Mouse (Mus musculus): Measurements from ENCODE around the gene Copg2.

Copg2 gene

GRCm38 (mm10) chr6:30734465-30734864 lies 162.1 kb downstream of the Copg2 start:
- no peak for DNase-seq (ENCODE audit: low read depth, low spot score)

DNA sequence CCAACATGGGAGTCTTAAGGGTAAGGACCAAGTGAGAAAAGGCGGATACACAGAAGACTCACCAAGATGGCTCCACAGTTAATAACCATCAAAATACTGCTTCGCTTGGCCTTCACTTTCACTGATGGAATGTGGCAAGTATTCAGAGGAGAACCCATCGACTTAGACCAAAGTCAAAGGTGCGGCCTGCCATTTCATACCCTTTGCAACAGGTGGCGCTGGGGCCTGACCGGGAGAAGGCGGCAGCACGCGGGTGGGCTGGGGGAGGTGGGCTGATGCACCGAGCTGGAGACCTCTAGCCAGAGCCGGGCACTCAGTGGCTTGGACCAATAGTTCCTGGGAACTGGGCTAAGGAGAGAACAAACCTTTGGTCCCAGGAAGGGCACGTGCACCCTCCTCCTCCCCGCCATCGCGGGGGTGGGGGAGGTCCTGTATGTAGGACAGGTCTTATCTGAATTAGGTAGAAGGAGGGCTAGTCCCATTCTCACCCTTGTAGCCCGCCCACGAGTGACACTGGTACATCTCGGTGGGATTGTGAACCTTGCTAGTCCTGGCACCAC lies 163.9 kb downstream of the Copg2 start:
- no peak for DNase-seq (ENCODE audit: low read depth, low spot score)

GRCm38 (mm10) chr6:30730301-30730971 lies 166.2 kb downstream of the Copg2 start:
- DNase-seq (ENCODE audit: low read depth, low spot score): no peak

- DNase-seq (ENCODE audit: low read depth, low spot score): no peak
Observed at GRCm38 (mm10) chr6:30723331-30723730, 173.3 kb downstream of the Copg2 start, which contains the start of gene Mest. Mest (plus strand) TSS chr6:30723547.

DNA sequence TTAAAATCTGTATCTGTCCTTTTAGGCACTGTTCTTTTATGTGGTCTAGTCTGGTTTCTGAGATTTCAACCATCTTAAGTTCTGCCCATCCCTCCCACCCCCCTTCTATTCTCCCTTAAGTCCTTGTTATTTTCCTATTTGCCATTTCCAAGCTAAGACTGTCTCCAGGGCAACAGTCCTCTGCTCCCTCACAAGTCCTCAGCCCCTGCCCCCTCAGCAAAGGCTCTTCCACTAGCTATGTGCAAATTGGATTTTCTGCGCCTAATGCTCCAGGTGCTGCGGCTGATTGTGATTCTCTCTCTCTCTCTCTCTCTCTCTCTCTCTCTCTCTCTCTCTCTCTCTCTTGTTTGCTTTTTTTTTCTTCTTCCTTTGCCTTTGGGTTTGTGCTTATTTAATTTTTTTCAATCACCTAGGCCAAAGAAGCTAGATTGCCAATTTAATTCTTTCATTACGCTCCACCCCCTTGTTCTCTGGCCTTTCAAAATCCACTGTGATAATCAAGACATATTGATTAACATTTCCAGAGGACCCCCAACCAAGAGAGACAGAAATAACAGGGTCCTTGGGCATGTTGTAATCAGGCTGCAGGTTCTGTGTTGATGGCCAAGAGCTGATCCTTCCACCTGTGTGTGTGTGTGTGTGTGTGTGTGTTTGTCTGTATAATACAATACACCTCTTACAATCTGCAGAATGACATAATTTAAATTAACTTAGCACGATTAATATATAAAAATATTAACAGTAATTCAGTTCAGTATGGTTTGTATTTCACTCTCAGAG lies 174.0 kb downstream of the Copg2 start:
- DNase-seq (ENCODE audit: low read depth, low spot score): no peak

GRCm38 (mm10) chr6:30716796-30717195 lies 179.8 kb downstream of the Copg2 start:
- DNase-seq (ENCODE audit: low read depth, low spot score): no peak

DNA sequence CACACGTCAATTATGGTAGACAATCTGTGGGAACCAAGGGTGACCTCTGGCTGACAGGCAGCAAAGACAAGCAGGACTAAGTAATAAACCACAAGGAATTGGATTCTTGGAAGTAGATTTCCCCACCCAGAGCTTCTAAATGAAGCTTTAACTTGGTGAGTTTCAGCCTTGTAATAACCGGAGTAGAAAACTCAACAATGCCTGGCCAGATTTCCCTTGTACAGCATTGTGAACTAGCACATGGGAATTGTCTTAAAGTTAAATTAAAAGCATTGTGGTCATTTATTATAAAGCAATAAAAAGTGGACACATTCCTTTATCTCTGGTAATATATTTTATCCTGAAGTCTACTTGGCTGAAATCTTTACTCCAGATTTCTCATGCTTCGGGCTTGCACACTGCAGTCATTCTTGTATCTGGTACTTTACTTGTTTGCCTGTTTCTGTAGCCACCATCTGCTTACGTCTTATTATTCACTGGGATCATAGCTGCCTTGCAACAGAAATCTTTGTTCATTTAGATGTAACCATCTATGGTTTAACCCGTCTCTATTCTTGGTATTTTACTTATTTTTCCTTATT lies 181.6 kb downstream of the Copg2 start:
- no peak for DNase-seq (ENCODE audit: low read depth, low spot score)

DNA sequence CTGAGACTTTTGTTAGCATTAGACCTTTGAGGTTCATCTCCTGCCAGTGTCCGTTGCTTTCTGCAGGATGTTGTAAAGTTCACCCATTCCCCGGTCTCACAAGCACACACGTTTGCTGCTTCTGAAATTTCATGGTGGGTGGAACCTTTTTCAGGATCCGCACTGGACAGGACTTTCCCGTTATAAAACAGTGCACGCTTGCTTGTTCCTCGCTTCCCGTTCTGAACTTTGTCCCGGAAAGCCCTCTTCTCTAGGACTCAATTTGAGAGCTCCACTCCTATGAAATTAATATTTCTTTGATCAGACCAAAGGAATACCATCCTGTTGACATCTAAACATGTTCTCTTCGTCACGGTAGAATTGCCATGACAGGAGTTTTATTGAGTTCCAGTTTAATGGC lies 182.7 kb downstream of the Copg2 start:
- no peak for DNase-seq (ENCODE audit: low read depth, low spot score)

- DNase-seq (ENCODE audit: low read depth, low spot score): no peak
Observed at GRCm38 (mm10) chr6:30713455-30713854, 183.1 kb downstream of the Copg2 start.

DNA sequence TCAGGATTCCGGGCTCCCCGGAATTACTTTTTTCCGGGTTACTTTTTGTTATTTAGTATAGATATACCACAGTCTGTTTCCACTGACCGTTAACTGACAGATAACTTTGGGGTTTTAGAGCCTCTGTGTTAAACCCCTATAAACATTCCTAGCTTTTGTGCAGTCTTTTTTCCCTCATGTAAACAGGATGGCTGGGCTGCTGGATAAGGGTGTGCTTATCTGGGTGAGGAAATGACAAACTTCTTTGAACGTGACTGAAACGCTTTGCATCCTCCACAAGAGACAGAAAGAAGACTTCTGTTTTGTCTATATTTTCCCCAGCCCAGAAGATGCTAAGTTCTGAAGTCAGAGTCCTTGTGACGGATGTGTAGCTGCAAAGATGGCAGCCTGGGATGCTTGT lies 184.1 kb downstream of the Copg2 start:
- DNase-seq (ENCODE audit: low read depth, low spot score): no peak

DNA sequence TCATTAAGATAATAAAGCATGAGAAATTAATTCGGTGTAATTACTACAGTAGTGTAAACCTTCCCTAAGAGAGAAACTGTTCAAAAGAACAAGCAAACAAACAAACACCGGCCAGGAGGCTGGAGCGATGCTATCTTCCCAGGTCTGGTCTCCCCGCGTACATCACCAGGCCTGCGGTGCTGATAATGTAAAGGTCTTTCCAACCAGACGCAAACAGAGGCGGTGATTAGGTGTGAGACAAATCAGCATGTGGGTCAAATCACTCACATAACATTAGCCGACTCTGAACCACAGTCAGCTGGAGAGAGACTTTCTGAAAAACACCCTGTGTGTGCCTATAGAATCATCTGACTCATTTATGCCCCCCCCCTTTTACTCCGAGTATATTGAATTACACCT lies 185.2 kb downstream of the Copg2 start:
- DNase-seq (ENCODE audit: low read depth, low spot score): no peak

DNA sequence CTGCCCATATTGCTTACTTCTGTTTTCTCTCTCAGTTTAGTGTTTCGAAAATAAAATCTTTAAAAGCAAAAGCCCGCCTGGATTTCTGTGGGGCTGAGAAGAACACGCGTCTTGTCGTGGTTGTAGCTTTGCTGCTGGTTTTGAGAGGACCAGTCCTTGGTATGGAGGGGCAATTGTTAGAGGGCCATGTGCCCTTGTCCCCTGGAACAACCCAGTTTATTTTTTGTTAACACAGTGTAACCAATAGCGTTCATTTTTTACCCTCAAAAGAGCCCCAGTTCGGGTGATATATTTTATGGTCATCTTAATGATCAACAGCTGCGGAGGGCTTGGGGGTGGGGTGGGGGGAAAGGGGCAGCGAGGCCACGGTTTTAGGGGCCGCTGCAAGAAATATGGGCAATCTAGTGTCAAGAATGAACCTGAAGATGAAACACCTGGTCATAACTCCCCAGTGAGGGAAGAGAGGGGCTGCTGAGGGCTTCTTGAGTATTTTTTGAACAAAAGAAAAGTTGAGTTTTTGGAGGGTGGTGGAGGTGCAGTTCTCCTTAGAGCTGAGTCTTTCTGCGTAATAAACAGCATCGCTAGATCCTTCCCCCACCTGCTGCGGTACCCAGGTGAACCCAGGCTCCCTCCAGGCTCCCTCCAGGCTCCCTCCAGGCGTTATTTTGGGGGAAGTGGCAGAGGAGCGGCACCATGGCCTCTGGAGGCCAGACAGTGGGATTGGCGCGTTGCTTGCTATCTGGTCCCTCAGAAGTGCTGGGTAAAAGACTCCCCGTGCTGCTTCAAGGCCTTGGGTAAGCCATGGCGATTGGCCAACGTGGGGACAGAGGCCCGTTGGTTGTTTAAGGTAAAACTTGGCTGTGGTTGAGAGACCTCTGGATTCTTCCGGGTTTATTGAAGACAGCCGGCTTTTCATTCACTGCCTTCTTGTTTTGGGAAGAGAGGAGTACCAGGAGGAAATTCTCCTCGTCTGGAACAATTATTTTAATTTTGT lies 185.9 kb downstream of the Copg2 start:
- peak; percentile 70 for DNase-seq (ENCODE audit: low read depth, low spot score)

DNA sequence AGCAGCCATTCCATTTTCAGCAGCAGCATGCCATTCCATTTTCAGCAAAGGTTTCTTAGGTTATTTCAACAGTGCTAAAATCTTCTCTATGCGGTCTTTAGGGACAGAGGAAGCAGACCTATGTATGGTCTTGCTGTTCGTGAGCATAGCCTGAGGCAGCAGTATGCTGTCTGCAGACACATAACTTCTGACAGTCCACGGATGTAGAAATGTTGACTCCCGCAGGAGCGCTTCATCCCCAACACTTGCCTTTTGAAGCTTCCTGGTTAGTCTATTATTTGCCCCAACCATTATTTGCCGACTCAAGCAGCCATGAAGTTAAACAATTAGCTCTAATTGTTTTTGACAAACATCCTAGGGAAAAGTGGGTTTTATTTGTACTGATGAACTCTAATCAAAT lies 187.5 kb downstream of the Copg2 start:
- DNase-seq (ENCODE audit: low read depth, low spot score): no peak

- no peak for DNase-seq (ENCODE audit: low read depth, low spot score)
Observed at GRCm38 (mm10) chr6:30703977-30704602, 192.5 kb downstream of the Copg2 start.

- no peak for DNase-seq (ENCODE audit: low read depth, low spot score)
Observed at GRCm38 (mm10) chr6:30703476-30703875, 193.1 kb downstream of the Copg2 start.

GRCm38 (mm10) chr6:30702881-30703280 lies 193.7 kb downstream of the Copg2 start:
- peak; percentile 82 for DNase-seq (ENCODE audit: low read depth, low spot score)

GRCm38 (mm10) chr6:30700182-30700581 lies 196.4 kb downstream of the Copg2 start:
- DNase-seq (ENCODE audit: low read depth, low spot score): no peak

DNA sequence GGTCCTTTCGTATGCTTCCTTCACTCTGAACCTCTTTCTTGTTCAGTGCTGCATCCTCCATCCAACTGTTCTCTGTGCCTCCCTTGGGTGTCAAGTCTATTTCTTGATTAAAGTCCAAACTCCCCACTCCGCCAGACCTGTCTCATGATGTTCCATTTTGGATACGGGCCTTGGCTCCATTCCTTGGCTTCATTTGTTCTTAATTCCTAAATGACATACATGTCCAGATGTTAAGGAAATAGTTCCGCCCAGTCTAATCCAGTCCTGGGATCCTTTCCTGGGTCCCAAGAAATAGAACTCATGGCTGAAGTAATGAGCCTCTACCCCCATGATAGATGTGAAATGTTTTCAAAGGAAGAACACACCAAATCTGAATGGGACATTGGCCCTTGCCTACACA lies 198.6 kb downstream of the Copg2 start:
- no peak for DNase-seq (ENCODE audit: low read depth, low spot score)
